Mouse (Mus musculus) intestine, embryonic 14.5 days (tissue): ENCODE results near the gene Tex14. TPM values are rescaled to one million over a fixed set of nuclear protein-coding genes. Genes with fewer than 3 reads are reported as not detected.
A peak's percentile ranks its signal among the peaks of the same experiment; 100 is the strongest.
"Not testable (repeated sequence)": the region's sequence is repeated elsewhere in the genome, so short reads cannot be mapped to it uniquely, and the experiment has no call there.

Experiments used
- ATAC-seq: fragments of 200-750 bp; cut with Nextera tagmentation; replicated peaks from 2 replicates; pipeline ENCODE4 v1.8.0; 2017; ENCODE audit warnings: low read depth, moderate number of reproducible peaks, moderate TSS enrichment, moderate library complexity; ENCODE audit not compliant: low FRiP score, low TSS enrichment
- DNase-seq: peaks from one replicate; pipeline ENCODE4 v3.0.0-alpha.2; 2018; ENCODE audit warnings: low spot score
- H3K27ac ChIP-seq: fragments of 300-500 bp; sonication (generic); 2 replicates; pipeline ENCODE4 v1.5.1; 2014; ENCODE audit warnings: low read depth, mild to moderate bottlenecking, control low read depth
- H3K27me3 ChIP-seq: fragments of 300-500 bp; sonication (generic); replicated peaks from 2 replicates; pipeline ENCODE4 v1.6.1; 2014; ENCODE audit warnings: low read length, control low read depth; ENCODE audit not compliant: control insufficient read depth, insufficient read depth
- H3K36me3 ChIP-seq: fragments of 300-500 bp; sonication (generic); 2 replicates; pipeline ENCODE4 v1.6.1; 2014; ENCODE audit warnings: low read length, control low read depth; ENCODE audit not compliant: control insufficient read depth, insufficient read depth
- H3K4me1 ChIP-seq: fragments of 300-500 bp; sonication (generic); replicated peaks from 2 replicates; pipeline ENCODE4 v1.6.1; 2014; ENCODE audit warnings: low read length, control low read depth, mixed read lengths; ENCODE audit not compliant: control insufficient read depth, insufficient read depth
- H3K4me2 ChIP-seq: fragments of 300-500 bp; sonication (generic); 2 replicates; pipeline ENCODE4 v1.6.1; 2014; ENCODE audit warnings: low read length
- H3K4me3 ChIP-seq: fragments of 300-500 bp; sonication (generic); 2 replicates; pipeline ENCODE4 v1.5.1; 2014; ENCODE audit warnings: low read depth, low read length, control low read depth, mixed read lengths
- H3K9ac ChIP-seq: fragments of 300-500 bp; sonication (generic); 2 replicates; pipeline ENCODE4 v1.6.1; 2014; ENCODE audit warnings: mild to moderate bottlenecking, low read length
- H3K9me3 ChIP-seq: fragments of 300-500 bp; sonication (generic); 2 replicates; pipeline ENCODE4 v1.6.1; 2016; ENCODE audit warnings: low read length, control low read depth; ENCODE audit not compliant: control insufficient read depth
- WGBS: fragments of 180-500 bp; shearing (Covaris S2); extraction: QIAGEN DNeasy Blood & Tissue Kit; methylation state at CpG from one replicate; pipeline ENCODE4 v1.1.7; 2014; 5-methylcytosine and 5-hydroxymethylcytosine counted together
- polyA plus RNA-seq: library from polyadenylated mRNA; unstranded; fragments of >200 nt; fragmentation: Nextera tagmentation; extraction: Ambion mirVana; gene quantifications from 2 replicates; pipeline ENCODE4 v1.2.1, GENCODE M21; 2014

Gene Tex14
- polyA plus RNA-seq, 1 experiment from 2014 or later = 0.65 TPM

- WGBS = 65% methylated on average over 2 of the region's 2 CpGs
- no peaks in the 10 kb centered on the region for H3K36me3 ChIP-seq
- no peak for ATAC-seq
- H3K9me3 ChIP-seq = no peaks in the 10 kb centered on the region
- H3K9ac ChIP-seq = no peak overlapping the region
- no peak for DNase-seq
- H3K4me2 ChIP-seq = no peak overlapping the region
- 0 out of 2 replicates have a peak, but pooled peaks cover 3% of the 10 kb centered on the region for H3K4me1 ChIP-seq
- H3K27ac ChIP-seq = no peak overlapping the region
- H3K27me3 ChIP-seq = no peaks in the 10 kb centered on the region
- no peak overlapping the region for H3K4me3 ChIP-seq
Observed at GRCm38 (mm10) chr11:87430374-87430773, 25.5 kb downstream of the Tex14 start.

DNA sequence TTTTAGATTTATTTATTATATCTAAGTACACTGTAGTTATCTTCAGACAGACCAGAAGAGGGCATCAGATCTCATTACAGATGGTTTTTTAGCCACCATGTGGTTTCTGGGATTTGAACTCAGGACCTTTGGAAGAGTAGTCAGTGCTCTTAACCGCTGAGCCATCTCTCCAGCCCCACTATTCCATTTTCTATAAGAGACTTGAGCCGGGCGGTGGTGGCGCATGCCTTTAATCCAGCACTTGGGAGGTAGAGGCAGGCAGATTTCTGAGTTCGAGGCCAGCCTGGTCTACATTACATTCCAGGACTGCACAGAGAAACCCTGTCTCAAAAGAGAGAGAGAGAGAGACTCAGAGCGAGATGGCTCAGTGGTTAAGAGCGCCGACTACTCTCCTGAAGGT, 26.9 kb downstream of the Tex14 start:
- H3K9me3 ChIP-seq, H3K27me3 ChIP-seq, H3K4me2 ChIP-seq, H3K4me3 ChIP-seq, DNase-seq, ATAC-seq, H3K9ac ChIP-seq, H3K4me1 ChIP-seq, H3K27ac ChIP-seq, H3K36me3 ChIP-seq: not testable (repeated sequence)
- 92% methylated on average over 8 of the region's 8 CpGs for WGBS

- Histone ChIP-seq H3K4me1 (no peaks in the 10 kb centered on the region), H3K36me3 (no peaks in the 10 kb centered on the region), H3K9ac (no peak overlapping the region), H3K4me2 (no peak overlapping the region), H3K27me3 (no peaks in the 10 kb centered on the region), H3K9me3 (no peaks in the 10 kb centered on the region), H3K27ac (no peak overlapping the region), H3K4me3 (no peak overlapping the region)
- 69% methylated on average over 1 of the region's 1 CpGs for WGBS
- ATAC-seq (no peak), DNase-seq (no peak)
Observed at GRCm38 (mm10) chr11:87432447-87432846, 27.6 kb downstream of the Tex14 start.

DNA sequence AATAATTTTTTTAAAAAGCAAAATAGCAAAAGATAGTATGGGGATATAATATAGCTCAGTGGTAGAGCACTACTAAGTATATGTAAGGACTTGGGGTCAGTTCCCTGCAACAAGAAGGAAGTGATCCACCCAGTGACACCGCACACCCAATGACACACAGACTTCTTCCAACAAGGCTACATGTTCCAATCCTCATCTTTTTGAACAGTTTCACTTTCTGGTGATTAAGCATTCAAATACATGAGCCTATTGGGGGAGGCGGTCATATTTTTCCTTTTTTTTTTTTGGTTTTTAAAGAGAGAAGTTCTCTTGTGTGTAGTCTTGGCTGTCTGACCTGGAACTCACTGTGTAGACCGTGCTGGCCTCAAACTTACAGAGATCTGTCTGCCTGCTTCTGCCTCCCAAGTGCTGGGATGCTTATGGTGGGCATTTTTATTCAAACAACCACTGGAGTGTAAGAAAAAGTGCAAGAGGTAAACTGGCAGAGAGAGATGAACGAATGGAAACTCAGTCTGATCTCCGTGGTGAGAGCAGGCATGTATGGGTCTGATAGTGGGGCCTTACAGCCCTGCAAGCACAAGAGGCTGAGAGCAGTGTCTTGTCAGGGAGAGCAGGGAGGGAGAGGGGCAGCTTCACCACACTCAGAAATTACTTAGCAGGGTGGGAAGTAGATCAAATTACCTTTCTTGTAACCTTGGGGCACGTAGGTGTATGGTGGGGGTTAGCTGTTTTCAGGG, 28.2 kb downstream of the Tex14 start:
- 51% methylated on average over 6 of the region's 6 CpGs for WGBS

GRCm38 (mm10) chr11:87435107-87435506, 30.2 kb downstream of the Tex14 start:
- not testable (repeated sequence) for H3K36me3 ChIP-seq, H3K4me2 ChIP-seq
- WGBS = 81% methylated on average over 2 of the region's 2 CpGs

More for the DNA sequence above, 28.2 kb downstream of the Tex14 start:
- Histone ChIP-seq H3K4me3 (no peak overlapping the region), H3K4me1 (no peaks in the 10 kb centered on the region), H3K27me3 (no peaks in the 10 kb centered on the region), H3K27ac (no peak overlapping the region), H3K9ac (0 out of 2 replicates have a peak overlapping the region, but pooled peaks have one; percentile 2), H3K36me3 (no peaks in the 10 kb centered on the region), H3K4me2 (no peak overlapping the region), H3K9me3 (no peaks in the 10 kb centered on the region)
- no peak for ATAC-seq
- no peak for DNase-seq

DNA sequence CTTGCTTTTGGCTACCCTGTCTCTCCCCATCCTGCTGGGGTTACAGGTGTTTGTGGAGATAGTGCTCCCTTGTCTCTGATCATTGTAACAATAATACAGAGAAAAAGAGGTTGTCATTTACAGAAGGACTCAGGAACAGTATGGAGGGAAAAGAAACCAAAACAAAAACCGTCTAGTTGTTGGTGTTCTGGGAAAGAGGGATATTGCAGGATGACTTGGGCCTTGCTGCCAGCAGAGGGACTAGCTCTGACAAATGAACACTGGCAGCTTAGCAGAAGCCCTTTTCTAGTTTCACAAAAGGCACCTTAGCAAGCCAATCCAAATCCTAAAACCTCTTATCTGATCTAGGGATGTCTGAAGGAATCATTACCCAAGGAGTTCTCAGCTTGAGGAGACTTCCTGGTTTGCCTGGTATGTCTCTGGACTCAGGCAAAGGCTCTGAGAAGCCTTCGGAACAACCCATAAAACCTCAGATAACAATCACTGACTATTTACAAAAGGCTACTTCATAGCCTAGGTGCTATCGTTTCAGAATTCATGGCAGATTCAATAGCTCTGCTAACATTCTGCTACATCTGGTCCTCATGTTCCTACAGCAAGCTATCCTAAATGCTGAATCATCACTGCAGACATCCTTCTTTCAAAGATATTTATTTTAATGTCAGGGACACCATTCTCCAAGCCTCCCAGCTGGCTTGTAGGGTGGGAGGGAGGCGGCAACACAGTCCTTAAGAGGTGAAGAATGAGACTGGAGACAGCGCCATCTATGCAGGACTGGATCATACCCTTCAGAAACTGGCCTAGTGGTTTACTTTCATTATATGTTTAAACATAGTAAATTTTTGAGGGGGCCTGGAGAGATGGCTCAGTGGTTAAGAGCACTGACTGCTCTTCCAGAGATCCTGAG, 31.7 kb downstream of the Tex14 start:
- DNase-seq (no peak), ATAC-seq (no peak)

More at GRCm38 (mm10) chr11:87435107-87435506, 30.2 kb downstream of the Tex14 start:
- H3K4me3 ChIP-seq, H3K27me3 ChIP-seq, H3K4me1 ChIP-seq, DNase-seq, H3K9ac ChIP-seq, H3K27ac ChIP-seq, H3K9me3 ChIP-seq, ATAC-seq: not testable (repeated sequence)

GRCm38 (mm10) chr11:87439796-87440420, 35.0 kb downstream of the Tex14 start:
- H3K4me3 ChIP-seq = no peak overlapping the region
- no peaks in the 10 kb centered on the region for H3K4me1 ChIP-seq
- no peaks in the 10 kb centered on the region for H3K27me3 ChIP-seq
- no peaks in the 10 kb centered on the region for H3K9me3 ChIP-seq
- ATAC-seq = no peak
- no peak for DNase-seq
- H3K27ac ChIP-seq = no peak overlapping the region
- H3K4me2 ChIP-seq = no peak overlapping the region
- H3K9ac ChIP-seq = no peak overlapping the region
- H3K36me3 ChIP-seq = no peaks in the 10 kb centered on the region
- 89% methylated on average over 10 of the region's 10 CpGs for WGBS

More for the DNA sequence above, 31.7 kb downstream of the Tex14 start:
- no peaks in the 10 kb centered on the region for H3K9me3 ChIP-seq
- H3K4me3 ChIP-seq = no peak overlapping the region
- WGBS = 29% methylated on average over 5 of the region's 5 CpGs
- H3K27me3 ChIP-seq = no peaks in the 10 kb centered on the region
- H3K36me3 ChIP-seq = no peaks in the 10 kb centered on the region
- H3K27ac ChIP-seq = no peak overlapping the region
- no peak overlapping the region for H3K4me2 ChIP-seq
- H3K9ac ChIP-seq = no peak overlapping the region
- no peaks in the 10 kb centered on the region for H3K4me1 ChIP-seq

GRCm38 (mm10) chr11:87442643-87443372, 37.9 kb downstream of the Tex14 start:
- H3K4me2 ChIP-seq = peak overlapping the region; percentile 47
- ATAC-seq (peak; percentile 98), DNase-seq (peak; percentile 89)
- H3K4me3 ChIP-seq = peak overlapping the region; percentile 20; the same call in 1 of the 2 replicates
- under 1% methylated on average over 32 of the region's 62 CpGs for WGBS
- H3K9ac ChIP-seq = peak overlapping the region; percentile 34
- not testable (repeated sequence) for H3K36me3 ChIP-seq, H3K4me1 ChIP-seq, H3K9me3 ChIP-seq, H3K27me3 ChIP-seq
- H3K27ac ChIP-seq = peak overlapping the region; percentile 18; the same call in 1 of the 2 replicates
